Mouse (Mus musculus) E14TG2a.4 (cell line): ENCODE results near the gene Timm23.
"Not testable (repeated sequence)": the region's sequence is repeated elsewhere in the genome, so short reads cannot be mapped to it uniquely, and the experiment has no call there.

Experiments used
- H3K27me3 ChIP-seq: 2 replicates; pipeline ENCODE4 v1.6.1; 2014; ENCODE audit warnings: low read length, control low read depth; ENCODE audit not compliant: insufficient read depth
- H3K36me3 ChIP-seq: 2 replicates; pipeline ENCODE4 v1.6.1; 2014; ENCODE audit warnings: low read length, control low read depth; ENCODE audit not compliant: insufficient read depth
- H3K4me1 ChIP-seq: replicated peaks from 2 replicates; pipeline ENCODE4 v1.6.1; 2014; ENCODE audit warnings: low read depth, low read length, control low read depth
- H3K4me3 ChIP-seq: replicated peaks from 2 replicates; pipeline ENCODE4 v1.5.1; 2014; ENCODE audit warnings: mild to moderate bottlenecking, low read length
- H3K9me3 ChIP-seq: 2 replicates; pipeline ENCODE4 v1.6.1; 2014; ENCODE audit warnings: low read length, control low read depth
- CTCF ChIP-seq: conservative IDR thresholded peaks from 2 replicates; pipeline ENCODE4 v1.5.1; 2014; ENCODE audit warnings: low read length
- NANOG ChIP-seq: IDR thresholded peaks from 2 replicates; pipeline ENCODE4 v1.6.1; 2014; ENCODE audit warnings: borderline replicate concordance, low read length, mixed read lengths
- POU5F1 ChIP-seq: IDR thresholded peaks from 2 replicates; pipeline ENCODE4 v1.6.1; 2014; ENCODE audit warnings: low read length, borderline replicate concordance

Gene Timm23

DNA sequence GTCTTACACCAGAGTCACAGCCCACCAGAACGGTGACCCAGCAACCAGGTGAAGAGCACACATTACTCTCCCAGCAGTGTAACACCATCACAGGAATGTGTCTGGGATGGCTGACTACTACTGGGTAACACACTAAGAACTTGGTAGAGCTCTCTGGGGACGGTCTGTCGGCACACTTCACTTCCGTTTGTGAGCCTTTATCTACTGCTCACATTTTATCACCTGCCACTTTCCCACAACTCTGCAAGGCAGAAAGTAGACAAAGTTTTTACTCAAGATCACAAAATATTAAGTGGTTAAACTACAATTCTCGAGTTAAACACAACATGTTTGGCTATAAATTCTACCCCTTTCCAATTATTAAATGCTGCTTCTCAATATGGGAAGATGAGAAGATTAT lies 9.8 kb downstream of the Timm23 start:
- H3K4me3 ChIP-seq = no peak overlapping the region
- H3K9me3 ChIP-seq = no peaks in the 10 kb centered on the region
- peaks cover 97% of the 10 kb centered on the region for H3K36me3 ChIP-seq
- H3K27me3 ChIP-seq = no peaks in the 10 kb centered on the region
- no peak for TF ChIP-seq NANOG
- TF ChIP-seq POU5F1 = no peak
- no peak for TF ChIP-seq CTCF
- peaks cover 41% of the 10 kb centered on the region for H3K4me1 ChIP-seq

DNA sequence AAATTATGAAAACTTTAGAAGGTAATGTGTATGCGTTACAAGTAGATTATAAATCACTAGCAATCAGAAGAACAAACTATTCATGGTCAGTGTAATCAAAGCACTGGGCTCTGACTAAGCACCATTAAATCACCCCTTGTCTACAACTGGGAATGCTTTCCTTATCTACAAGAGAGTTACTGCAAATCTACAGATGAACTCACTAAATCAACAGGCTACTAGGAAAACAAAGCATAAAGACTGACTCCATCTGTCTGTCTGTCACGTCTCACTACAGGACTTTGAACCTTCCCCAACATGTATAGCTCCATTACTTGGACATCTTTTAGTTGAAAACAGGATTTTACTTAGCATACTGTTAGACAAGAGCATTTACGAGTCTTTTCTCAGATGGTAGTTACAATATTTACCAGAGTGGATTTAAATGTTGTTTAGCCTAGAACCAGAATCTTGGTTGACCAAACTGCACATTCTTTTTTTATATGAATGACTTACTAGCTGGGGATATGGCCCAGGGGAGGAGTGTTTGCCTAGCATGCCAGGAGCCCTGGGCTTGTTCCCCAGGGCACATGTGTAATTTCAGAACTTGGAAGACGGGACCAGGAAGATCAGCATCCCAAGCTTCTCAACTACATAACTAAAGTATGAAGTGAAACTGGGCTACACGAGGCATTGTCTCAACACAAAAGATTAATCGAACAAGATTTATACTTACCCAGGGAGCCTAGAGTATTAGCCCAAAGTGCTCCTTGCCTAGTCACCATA lies 10.9 kb downstream of the Timm23 start:
- H3K9me3 ChIP-seq = no peaks in the 10 kb centered on the region
- H3K27me3 ChIP-seq = no peaks in the 10 kb centered on the region
- H3K4me1 ChIP-seq = peaks cover 33% of the 10 kb centered on the region
- TF ChIP-seq CTCF = no peak
- TF ChIP-seq POU5F1 = no peak
- no peak for TF ChIP-seq NANOG
- peaks cover 100% of the 10 kb centered on the region for H3K36me3 ChIP-seq
- H3K4me3 ChIP-seq = no peak overlapping the region

DNA sequence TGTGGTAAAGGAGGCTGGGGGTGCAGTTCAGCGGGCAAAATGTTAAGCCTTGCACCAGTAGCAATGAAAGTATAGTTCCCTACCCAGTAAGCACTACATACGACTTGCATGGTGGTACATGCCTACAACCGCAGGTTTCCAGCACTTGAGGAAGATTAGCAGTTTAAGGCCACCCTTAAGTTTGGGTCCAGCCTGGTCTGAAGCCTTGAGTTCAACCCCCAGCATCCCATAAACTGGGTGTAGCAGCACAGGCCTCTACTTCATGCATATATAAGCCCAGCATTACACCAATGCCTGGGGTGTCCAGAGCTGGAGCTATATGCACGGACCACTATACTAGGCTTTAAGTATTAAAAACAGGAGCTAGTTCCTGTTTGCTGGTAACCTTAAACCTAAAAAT lies 17.9 kb downstream of the Timm23 start:
- Histone ChIP-seq H3K4me3 (no peak overlapping the region), H3K27me3 (no peaks in the 10 kb centered on the region), H3K9me3 (no peaks in the 10 kb centered on the region), H3K36me3 (peaks cover 96% of the 10 kb centered on the region), H3K4me1 (peaks cover 6% of the 10 kb centered on the region; the same call in 1 of the 2 replicates)
- TF ChIP-seq POU5F1 (no peak), NANOG (no peak), CTCF (no peak)

GRCm38 (mm10) chr14:32180861-32181260 lies 20.8 kb downstream of the Timm23 start:
- H3K9me3 ChIP-seq = no peaks in the 10 kb centered on the region
- no peaks in the 10 kb centered on the region for H3K27me3 ChIP-seq
- no peak overlapping the region for H3K4me3 ChIP-seq
- peaks cover 6% of the 10 kb centered on the region; the same call in 1 of the 2 replicates for H3K4me1 ChIP-seq
- peaks cover 77% of the 10 kb centered on the region for H3K36me3 ChIP-seq
- TF ChIP-seq NANOG (no peak), CTCF (no peak), POU5F1 (no peak)

DNA sequence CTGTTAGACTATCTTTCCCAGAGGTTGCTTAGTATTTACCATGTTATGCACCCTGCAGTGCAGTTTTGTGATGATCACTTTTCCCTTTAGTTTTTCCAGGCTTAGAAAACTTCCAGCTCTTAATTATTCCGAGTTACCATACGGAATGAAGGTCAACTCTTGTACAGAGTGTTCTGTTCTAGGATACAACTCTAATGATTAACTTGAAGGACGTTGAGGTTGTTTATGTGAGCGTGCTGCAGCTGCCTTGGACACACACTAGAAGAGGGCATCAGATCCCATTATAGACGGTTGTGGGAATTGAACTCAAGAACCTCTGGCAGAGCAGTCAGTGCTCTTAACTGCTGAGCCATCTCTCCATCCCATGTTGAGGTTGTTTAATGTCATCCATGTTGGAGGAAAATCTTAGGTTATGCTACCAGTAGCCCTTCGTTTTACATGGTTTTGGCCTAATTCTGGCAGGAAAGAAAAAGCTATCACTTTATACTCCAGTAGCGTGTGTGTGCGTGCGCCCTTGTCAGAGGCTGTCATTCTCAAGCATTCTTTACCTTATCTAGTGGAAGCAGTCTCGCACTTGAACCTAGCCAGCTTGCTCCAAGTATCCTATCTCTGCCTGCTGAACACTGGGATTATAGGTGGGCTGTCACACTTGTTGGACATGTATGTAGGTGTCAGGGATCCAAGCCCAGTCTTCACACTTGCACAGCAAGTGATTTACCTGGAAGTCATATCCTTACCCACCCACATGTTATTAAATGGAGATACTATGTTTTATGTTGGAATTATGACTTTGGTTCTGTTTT lies 22.1 kb downstream of the Timm23 start:
- no peak overlapping the region for H3K4me3 ChIP-seq
- no peaks in the 10 kb centered on the region for H3K27me3 ChIP-seq
- peaks cover 6% of the 10 kb centered on the region for H3K4me1 ChIP-seq
- TF ChIP-seq POU5F1 (no peak), CTCF (no peak), NANOG (no peak)
- no peaks in the 10 kb centered on the region for H3K9me3 ChIP-seq
- H3K36me3 ChIP-seq = peaks cover 75% of the 10 kb centered on the region

DNA sequence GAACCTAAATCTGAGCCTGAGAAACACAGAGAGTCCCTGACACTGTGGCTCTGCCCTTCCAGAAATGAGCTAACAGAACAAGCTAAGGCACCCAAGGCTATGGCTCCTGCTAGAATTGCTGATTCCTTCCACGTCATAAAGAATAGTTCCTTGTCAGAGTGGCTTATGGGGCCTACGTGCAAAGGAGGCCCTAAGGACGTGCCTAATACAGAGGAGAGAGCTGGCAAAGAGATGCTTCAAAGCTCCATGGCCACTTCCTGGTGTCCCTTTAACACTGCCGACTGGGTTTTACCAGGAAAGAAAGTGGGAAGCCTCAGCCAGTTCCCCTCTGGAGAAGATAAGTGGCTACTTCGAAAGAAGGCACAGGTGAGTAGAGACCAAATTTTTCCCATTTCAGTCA lies 25.1 kb downstream of the Timm23 start:
- not testable (repeated sequence) for H3K9me3 ChIP-seq, H3K27me3 ChIP-seq, H3K4me3 ChIP-seq, H3K4me1 ChIP-seq
- peaks cover 75% of the 10 kb centered on the region for H3K36me3 ChIP-seq

DNA sequence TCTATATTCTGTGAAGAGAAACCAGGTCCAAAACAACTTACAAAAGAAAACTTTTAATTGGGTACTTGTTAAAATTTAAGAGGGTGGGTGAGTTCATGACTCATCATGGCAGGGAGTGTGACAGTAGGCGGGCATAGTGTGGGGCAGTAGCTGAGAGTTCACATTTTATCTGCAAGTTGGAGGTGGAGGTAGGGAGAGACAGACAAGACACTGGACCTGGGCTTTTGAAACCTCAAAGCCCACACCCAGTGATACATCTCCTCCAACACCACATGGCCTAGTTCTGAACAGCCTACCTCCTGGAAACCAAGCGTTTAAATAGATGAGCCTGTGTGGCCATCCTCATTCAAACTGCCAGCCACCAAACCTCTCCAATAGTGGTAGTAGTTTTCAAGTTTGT lies 26.4 kb downstream of the Timm23 start:
- H3K27me3 ChIP-seq = no peaks in the 10 kb centered on the region
- TF ChIP-seq CTCF (no peak), POU5F1 (no peak), NANOG (no peak)
- H3K4me1 ChIP-seq = no peaks in the 10 kb centered on the region; the same call in 1 of the 2 replicates
- no peaks in the 10 kb centered on the region for H3K9me3 ChIP-seq
- no peak overlapping the region for H3K4me3 ChIP-seq
- H3K36me3 ChIP-seq = peaks cover 75% of the 10 kb centered on the region

DNA sequence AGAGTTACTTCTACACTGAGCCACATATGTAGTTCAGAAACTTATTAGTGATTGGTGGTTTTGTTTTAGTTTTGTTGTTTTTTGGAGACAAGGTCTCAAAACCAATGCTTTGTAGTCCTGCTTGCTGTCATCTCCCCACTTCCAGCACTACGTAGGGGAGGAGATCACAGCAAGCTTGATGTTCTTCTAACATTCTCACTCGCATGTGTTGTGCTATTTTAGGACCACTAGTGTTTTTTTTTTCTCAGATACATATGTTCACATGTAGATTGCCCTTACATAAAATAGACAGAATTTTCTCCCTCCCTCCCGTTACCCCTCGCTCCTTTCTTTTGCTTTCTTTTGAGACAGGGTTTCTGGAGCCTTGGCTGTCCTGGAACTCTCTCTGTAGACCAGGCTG lies 31.6 kb downstream of the Timm23 start:
- Histone ChIP-seq H3K4me1 (peaks cover 45% of the 10 kb centered on the region), H3K4me3 (no peak overlapping the region), H3K36me3 (peaks cover 57% of the 10 kb centered on the region), H3K9me3 (no peaks in the 10 kb centered on the region), H3K27me3 (no peaks in the 10 kb centered on the region)
- TF ChIP-seq CTCF (no peak), NANOG (no peak), POU5F1 (no peak)
